Mouse (Mus musculus) lung, postnatal 0 days (tissue): Measurements from ENCODE around the gene Tns2.

ENCODE experiments used
- CTCF ChIP-seq: IDR thresholded peaks from 2 replicates; pipeline ENCODE4 v1.5.1; 2016; ENCODE audit warnings: antibody characterized with exemption, mild to moderate bottlenecking
- EP300 ChIP-seq: IDR thresholded peaks from 2 replicates; pipeline ENCODE4 v1.6.1; 2016; ENCODE audit warnings: antibody characterized with exemption, mild to moderate bottlenecking, control low read depth

- peak; percentile 18; the same call in 1 of the 2 replicates for TF ChIP-seq CTCF
- TF ChIP-seq EP300, result no peak
These were observed 6.1 kb upstream of the Tns2 start for GRCm38 (mm10) chr15:102094157-102094556.
